Mouse (Mus musculus) heart, embryonic 15.5 days (tissue): ENCODE measurements around the gene Txndc11. TPM values are rescaled to one million over a fixed set of nuclear protein-coding genes. Genes with fewer than 3 reads are reported as not detected.

Experiments used
- ATAC-seq: fragments of 200-750 bp; cut with Nextera tagmentation; replicated peaks from 2 replicates; pipeline ENCODE4 v1.8.0; 2017; ENCODE audit warnings: low read depth, moderate TSS enrichment; ENCODE audit not compliant: insufficient number of reproducible peaks, insufficient read depth, low FRiP score
- H3K27ac ChIP-seq: fragments of 300-500 bp; sonication (generic); 2 replicates; pipeline ENCODE4 v1.5.1; 2015; ENCODE audit warnings: mild to moderate bottlenecking, inconsistent platforms
- H3K27me3 ChIP-seq: fragments of 300-500 bp; sonication (generic); 2 replicates; pipeline ENCODE4 v1.6.1; 2015; ENCODE audit warnings: inconsistent platforms
- H3K36me3 ChIP-seq: fragments of 300-500 bp; sonication (generic); 2 replicates; pipeline ENCODE4 v1.6.1; 2015; ENCODE audit warnings: mild to moderate bottlenecking, inconsistent platforms
- H3K4me1 ChIP-seq: fragments of 300-500 bp; sonication (generic); replicated peaks from 2 replicates; pipeline ENCODE4 v1.6.1; 2015; ENCODE audit warnings: inconsistent platforms
- H3K4me2 ChIP-seq: fragments of 300-500 bp; sonication (generic); 2 replicates; pipeline ENCODE4 v1.6.1; 2015; ENCODE audit warnings: inconsistent platforms, mild to moderate bottlenecking, moderate library complexity
- H3K4me3 ChIP-seq: fragments of 300-500 bp; sonication (generic); 2 replicates; pipeline ENCODE4 v1.5.1; 2015; ENCODE audit warnings: mild to moderate bottlenecking, inconsistent platforms
- H3K9ac ChIP-seq: fragments of 300-500 bp; sonication (generic); 2 replicates; pipeline ENCODE4 v1.6.1; 2015; ENCODE audit warnings: mild to moderate bottlenecking, inconsistent platforms
- H3K9me3 ChIP-seq: fragments of 300-500 bp; sonication (generic); replicated peaks from 2 replicates; pipeline ENCODE4 v1.6.1; 2016; ENCODE audit warnings: inconsistent platforms
- WGBS: fragments of 180-500 bp; shearing (Covaris S2); methylation state at CpG from one replicate; pipeline ENCODE4 v1.1.7; 2015; ENCODE audit warnings: mixed read lengths; 5-methylcytosine and 5-hydroxymethylcytosine counted together
- polyA plus RNA-seq: library from polyadenylated mRNA; unstranded; fragments of >200 nt; fragmentation: Nextera tagmentation; extraction: Ambion mirVana; gene quantifications from 2 replicates; pipeline ENCODE4 v1.2.1, GENCODE M21; 2015

Txndc11 gene
- polyA plus RNA-seq, 1 experiment from 2014 or later = 26.2 TPM

GRCm38 (mm10) chr16:11097301-11097700 is 37.1 kb downstream of the Txndc11 start:
- H3K9me3 ChIP-seq = no peaks in the 10 kb centered on the region
- no peak overlapping the region for H3K9ac ChIP-seq
- 94% methylated on average over 3 of the region's 3 CpGs for WGBS

GRCm38 (mm10) chr16:11093717-11094386 is 40.6 kb downstream of the Txndc11 start:
- peaks cover 40% of the 10 kb centered on the region for H3K36me3 ChIP-seq
- no peaks in the 10 kb centered on the region for H3K27me3 ChIP-seq
- H3K27ac ChIP-seq = peak overlapping the region; percentile 68
- 79% methylated on average over 13 of the region's 13 CpGs for WGBS
- no peaks in the 10 kb centered on the region for H3K9me3 ChIP-seq
- H3K4me1 ChIP-seq = peaks cover 27% of the 10 kb centered on the region
- H3K4me3 ChIP-seq = no peak overlapping the region
- H3K9ac ChIP-seq = no peak overlapping the region
- no peak overlapping the region for H3K4me2 ChIP-seq
- no peak for ATAC-seq

More at GRCm38 (mm10) chr16:11097301-11097700, 37.1 kb downstream of the Txndc11 start:
- no peak for ATAC-seq
- no peak overlapping the region for H3K27ac ChIP-seq
- no peaks in the 10 kb centered on the region for H3K27me3 ChIP-seq
- no peak overlapping the region for H3K4me3 ChIP-seq
- H3K4me2 ChIP-seq = no peak overlapping the region
- peaks cover 18% of the 10 kb centered on the region; the same call in 1 of the 2 replicates for H3K36me3 ChIP-seq
- peaks cover 15% of the 10 kb centered on the region for H3K4me1 ChIP-seq

DNA sequence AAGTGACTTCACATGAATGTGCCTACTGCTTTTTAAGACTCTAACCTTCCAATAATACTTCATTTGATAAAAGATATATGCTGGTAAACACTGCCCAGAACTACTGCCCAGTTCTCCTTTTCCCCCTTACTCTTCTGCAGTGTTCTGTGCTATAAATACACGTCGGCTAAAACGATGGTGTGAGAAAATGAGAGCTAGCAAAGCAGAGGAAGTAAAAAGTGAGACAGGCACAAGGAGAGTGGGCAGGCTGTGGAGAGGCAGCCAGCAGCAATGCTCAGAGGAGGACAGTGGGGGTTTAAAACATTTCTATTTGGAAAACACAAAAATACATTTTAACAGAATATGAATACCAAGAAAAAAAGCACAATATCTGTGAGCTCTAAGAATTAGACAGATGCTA is 41.9 kb downstream of the Txndc11 start:
- no peak overlapping the region for H3K9ac ChIP-seq
- no peak overlapping the region for H3K4me2 ChIP-seq
- peaks cover 51% of the 10 kb centered on the region for H3K36me3 ChIP-seq
- WGBS = 41% methylated on average over 3 of the region's 3 CpGs
- H3K27ac ChIP-seq = peak overlapping the region; percentile 68
- no peaks in the 10 kb centered on the region for H3K9me3 ChIP-seq
- no peaks in the 10 kb centered on the region for H3K27me3 ChIP-seq
- H3K4me1 ChIP-seq = peaks cover 27% of the 10 kb centered on the region
- no peak overlapping the region for H3K4me3 ChIP-seq
- ATAC-seq = peak; percentile 58; the same call in 1 of the 2 replicates

DNA sequence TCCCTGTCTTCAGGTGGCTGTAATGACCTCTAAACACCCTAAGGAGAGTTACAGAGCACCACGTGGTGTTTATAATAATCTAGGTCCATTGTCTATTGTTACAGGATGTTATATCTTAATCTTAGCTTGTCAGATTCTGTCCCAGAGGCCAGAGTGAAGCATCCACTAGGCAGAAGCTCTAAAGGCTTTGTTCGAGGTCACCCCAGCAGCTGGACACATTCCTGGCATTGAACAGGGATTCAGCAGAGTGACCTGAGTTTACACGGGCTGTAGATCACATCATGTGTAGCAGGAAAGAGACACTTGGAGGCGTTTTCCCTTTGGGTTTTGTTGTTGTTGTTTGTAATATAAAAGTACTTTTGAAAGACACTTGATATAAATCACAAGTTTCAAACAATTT is 42.4 kb downstream of the Txndc11 start:
- 0 out of 2 replicates have a peak, but pooled peaks have one; percentile 51 for ATAC-seq

GRCm38 (mm10) chr16:11090836-11091570 is 43.4 kb downstream of the Txndc11 start:
- peaks cover 59% of the 10 kb centered on the region for H3K36me3 ChIP-seq
- H3K27me3 ChIP-seq = no peaks in the 10 kb centered on the region
- 76% methylated on average over 10 of the region's 10 CpGs for WGBS
- ATAC-seq = no peak
- no peaks in the 10 kb centered on the region for H3K9me3 ChIP-seq
- no peak overlapping the region for H3K4me3 ChIP-seq
- peak overlapping the region; percentile 21; the same call in 1 of the 2 replicates for H3K27ac ChIP-seq
- peaks cover 27% of the 10 kb centered on the region for H3K4me1 ChIP-seq
- no peak overlapping the region for H3K9ac ChIP-seq
- H3K4me2 ChIP-seq = no peak overlapping the region

More for the DNA sequence above, 42.4 kb downstream of the Txndc11 start:
- Histone ChIP-seq H3K4me1 (peaks cover 27% of the 10 kb centered on the region), H3K27me3 (no peaks in the 10 kb centered on the region), H3K4me3 (no peak overlapping the region), H3K36me3 (peaks cover 55% of the 10 kb centered on the region), H3K4me2 (no peak overlapping the region), H3K9ac (no peak overlapping the region), H3K27ac (peak overlapping the region; percentile 68), H3K9me3 (no peaks in the 10 kb centered on the region)
- WGBS = 34% methylated on average over 4 of the region's 4 CpGs

GRCm38 (mm10) chr16:11086856-11087588 is 47.4 kb downstream of the Txndc11 start:
- no peak for ATAC-seq
- no peak overlapping the region for H3K4me3 ChIP-seq
- peaks cover 78% of the 10 kb centered on the region for H3K36me3 ChIP-seq
- no peaks in the 10 kb centered on the region for H3K9me3 ChIP-seq
- 77% methylated on average over 5 of the region's 5 CpGs for WGBS
- no peak overlapping the region for H3K27ac ChIP-seq
- peaks cover 9% of the 10 kb centered on the region for H3K4me1 ChIP-seq
- no peak overlapping the region for H3K9ac ChIP-seq
- H3K4me2 ChIP-seq = no peak overlapping the region
- H3K27me3 ChIP-seq = no peaks in the 10 kb centered on the region

GRCm38 (mm10) chr16:11086299-11086698 is 48.2 kb downstream of the Txndc11 start:
- Histone ChIP-seq H3K36me3 (peaks cover 83% of the 10 kb centered on the region), H3K4me3 (no peak overlapping the region)
- ATAC-seq = no peak

DNA sequence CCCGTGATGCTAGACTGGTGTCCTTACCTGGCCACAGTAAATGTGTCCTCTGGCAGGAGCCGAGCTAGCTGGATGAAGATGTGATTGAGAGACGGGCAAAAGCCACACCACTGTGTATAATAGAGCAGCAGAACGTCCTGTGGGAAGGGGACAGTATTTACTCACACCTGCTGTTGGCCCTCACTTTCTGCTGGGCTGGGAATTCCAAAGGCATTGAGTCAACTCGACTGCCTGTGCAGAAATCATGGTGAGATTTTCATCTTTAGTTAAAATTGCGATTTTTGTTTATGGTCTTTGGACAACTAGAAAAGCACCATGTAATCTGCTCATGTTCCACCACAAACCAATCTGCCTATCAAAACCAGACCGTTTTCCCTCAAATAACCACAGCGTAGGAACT is 50.3 kb downstream of the Txndc11 start:
- H3K4me1 ChIP-seq = no peaks in the 10 kb centered on the region
- H3K9me3 ChIP-seq = no peaks in the 10 kb centered on the region
- 91% methylated on average over 8 of the region's 8 CpGs for WGBS
- H3K4me2 ChIP-seq = no peak overlapping the region
- ATAC-seq = no peak
- no peaks in the 10 kb centered on the region for H3K27me3 ChIP-seq
- H3K4me3 ChIP-seq = no peak overlapping the region
- H3K27ac ChIP-seq = no peak overlapping the region
- no peak overlapping the region for H3K9ac ChIP-seq
- H3K36me3 ChIP-seq = peaks cover 85% of the 10 kb centered on the region

More at GRCm38 (mm10) chr16:11086299-11086698, 48.2 kb downstream of the Txndc11 start:
- H3K4me1 ChIP-seq = 0 out of 2 replicates have a peak, but pooled peaks cover 2% of the 10 kb centered on the region
- no peak overlapping the region for H3K9ac ChIP-seq
- H3K27me3 ChIP-seq = no peaks in the 10 kb centered on the region
- H3K4me2 ChIP-seq = no peak overlapping the region
- no peak overlapping the region for H3K27ac ChIP-seq
- no peaks in the 10 kb centered on the region for H3K9me3 ChIP-seq
- WGBS = 91% methylated on average over 3 of the region's 3 CpGs

- Histone ChIP-seq H3K9me3 (no peaks in the 10 kb centered on the region), H3K9ac (no peak overlapping the region), H3K36me3 (peaks cover 82% of the 10 kb centered on the region), H3K4me1 (peaks cover 4% of the 10 kb centered on the region; the same call in 1 of the 2 replicates), H3K27ac (peak overlapping the region; percentile 33; the same call in 1 of the 2 replicates), H3K4me3 (no peak overlapping the region), H3K27me3 (no peaks in the 10 kb centered on the region), H3K4me2 (no peak overlapping the region)
- 47% methylated on average over 3 of the region's 3 CpGs for WGBS
- ATAC-seq = no peak; the same call in 1 of the 2 replicates
Measured at GRCm38 (mm10) chr16:11078216-11078869, 56.1 kb downstream of the Txndc11 start.

DNA sequence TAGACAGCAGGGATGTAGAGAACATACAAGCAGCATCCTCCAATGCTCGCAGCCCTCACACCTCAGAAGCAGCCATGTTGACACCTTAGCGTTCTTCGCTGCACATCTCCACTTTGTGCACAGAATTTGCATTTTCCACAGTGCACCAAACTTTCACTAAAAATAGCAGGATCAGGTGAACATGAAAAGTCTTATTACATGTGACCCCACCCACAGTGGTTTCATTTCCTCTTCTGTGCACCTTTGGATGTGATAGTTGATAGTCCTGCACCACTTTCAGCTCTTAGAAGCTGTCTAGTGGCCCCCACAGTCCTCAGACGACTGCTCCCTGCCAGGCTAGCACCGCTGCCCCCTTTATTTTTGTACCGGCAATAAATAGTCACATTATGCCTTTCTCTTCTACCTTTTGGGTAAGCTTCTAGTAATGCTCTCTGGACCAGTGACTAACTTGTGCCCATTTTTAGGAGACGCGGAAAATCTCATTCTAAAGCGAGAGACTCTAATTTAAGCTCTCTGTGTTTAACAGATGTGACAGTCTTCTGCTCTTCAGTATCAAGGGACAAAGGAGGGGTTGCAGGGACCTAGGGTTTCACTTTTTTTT is 56.7 kb downstream of the Txndc11 start:
- Histone ChIP-seq H3K4me3 (no peak overlapping the region), H3K27me3 (no peaks in the 10 kb centered on the region), H3K9me3 (no peaks in the 10 kb centered on the region), H3K9ac (no peak overlapping the region), H3K27ac (no peak overlapping the region), H3K4me2 (no peak overlapping the region), H3K36me3 (peaks cover 82% of the 10 kb centered on the region), H3K4me1 (peaks cover 8% of the 10 kb centered on the region)
- no peak for ATAC-seq
- 86% methylated on average over 9 of the region's 9 CpGs for WGBS
